Mouse (Mus musculus) liver, embryonic 14.5 days (tissue): Measurements from ENCODE around the gene Ppan.

Experiments
- CTCF ChIP-seq: IDR thresholded peaks from 2 replicates; pipeline ENCODE4 v1.5.1; 2016; ENCODE audit warnings: antibody characterized with exemption, low read depth, control low read depth
- EP300 ChIP-seq: IDR thresholded peaks from 2 replicates; pipeline ENCODE4 v1.6.1; 2016; ENCODE audit warnings: antibody characterized with exemption, low read depth

DNA sequence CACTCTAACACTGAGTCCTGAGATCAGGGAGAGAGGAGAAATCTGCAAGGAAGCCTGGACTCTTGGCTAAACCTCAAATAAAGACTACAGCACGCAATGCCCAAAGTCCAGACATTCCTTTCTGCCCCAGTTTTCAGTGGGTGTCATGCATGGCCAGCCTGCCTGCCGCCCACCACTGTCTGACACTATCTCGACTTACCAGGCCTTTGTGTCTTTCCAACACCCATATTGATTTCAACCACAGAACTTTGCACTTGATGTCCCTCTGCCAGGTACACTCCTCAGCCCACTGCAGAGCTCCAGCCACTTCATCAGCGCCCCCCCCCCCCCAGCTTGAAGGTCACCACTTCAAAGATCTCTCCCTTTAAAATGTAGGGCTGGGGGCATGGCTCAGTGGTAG, 25.8 kb upstream of the Ppan start:
- TF ChIP-seq EP300 = no peak
- TF ChIP-seq CTCF = no peak
